Mouse (Mus musculus) heart, adult 2 months (tissue): ENCODE measurements at regions not wholly inside any gene's neighbourhood (a gene's known extent, or its start where the extent isn't known, plus 50 kb on each side); places are given as distances from the start of the nearest gene placed in this dataset.

Source experiments
- DNase-seq, 2 experiments: peaks; one replicate each; pipeline ENCODE4 v3.0.0; 2021
- H3K27ac ChIP-seq: fragments of 200-600 bp; 2 replicates; pipeline ENCODE4 v1.8.1; 2022
- H3K27me3 ChIP-seq: fragments of 200-500 bp; 2 replicates; pipeline ENCODE4 v1.6.1; 2012; ENCODE audit warnings: mild to moderate bottlenecking, low read length, inconsistent platforms, mixed read lengths; ENCODE audit not compliant: control insufficient read depth, insufficient read depth
- H3K36me3 ChIP-seq: fragments of 200-500 bp; 2 replicates; pipeline ENCODE4 v1.6.1; 2012; ENCODE audit warnings: low read length, inconsistent platforms; ENCODE audit not compliant: control insufficient read depth, insufficient read depth
- H3K4me1 ChIP-seq: fragments of 200-500 bp; 2 replicates; pipeline ENCODE4 v1.6.1; 2011; ENCODE audit warnings: low read length; ENCODE audit not compliant: control insufficient read depth, insufficient read depth
- H3K4me3 ChIP-seq: fragments of 200-600 bp; 2 replicates; pipeline ENCODE4 v1.8.1; 2022
- H3K79me2 ChIP-seq: fragments of 200-500 bp; replicated peaks from 2 replicates; pipeline ENCODE4 v1.6.1; 2012; ENCODE audit warnings: mild to moderate bottlenecking, inconsistent platforms, low read length, moderate library complexity, mixed read lengths; ENCODE audit not compliant: control insufficient read depth, insufficient read depth
- H3K9ac ChIP-seq: fragments of 200-500 bp; 2 replicates; pipeline ENCODE4 v1.6.1; 2012; ENCODE audit warnings: low read depth, mild to moderate bottlenecking, control low read depth, inconsistent platforms, low read length, mixed read lengths
- CTCF ChIP-seq: fragments of 200-600 bp; IDR thresholded peaks from 2 replicates; pipeline ENCODE4 v1.8.1; 2022; ENCODE audit warnings: antibody characterized with exemption, mild to moderate bottlenecking, moderate library complexity
- EP300 ChIP-seq: fragments of 200-500 bp; IDR thresholded peaks from 2 replicates; pipeline ENCODE4 v1.6.1; 2011; ENCODE audit warnings: low read depth, low read length, control low read depth; ENCODE audit not compliant: insufficient read depth
- POLR2A ChIP-seq: fragments of 200-500 bp; IDR thresholded peaks from 2 replicates; pipeline ENCODE4 v1.6.1; 2011; ENCODE audit warnings: mild to moderate bottlenecking, low read depth, low read length, control low read depth; ENCODE audit not compliant: insufficient read depth
- WGBS: fragments of 180-500 bp; shearing (Covaris S2); methylation state at CpG from one replicate; pipeline ENCODE4 v1.1.7; 2018; 5-methylcytosine and 5-hydroxymethylcytosine counted together
- intact Hi-C: fragments of 180-260 bp; cut with DNase I; formaldehyde crosslinking; loops from one replicate; pipeline ENCODE4 v1.15.1; 2025

DNA sequence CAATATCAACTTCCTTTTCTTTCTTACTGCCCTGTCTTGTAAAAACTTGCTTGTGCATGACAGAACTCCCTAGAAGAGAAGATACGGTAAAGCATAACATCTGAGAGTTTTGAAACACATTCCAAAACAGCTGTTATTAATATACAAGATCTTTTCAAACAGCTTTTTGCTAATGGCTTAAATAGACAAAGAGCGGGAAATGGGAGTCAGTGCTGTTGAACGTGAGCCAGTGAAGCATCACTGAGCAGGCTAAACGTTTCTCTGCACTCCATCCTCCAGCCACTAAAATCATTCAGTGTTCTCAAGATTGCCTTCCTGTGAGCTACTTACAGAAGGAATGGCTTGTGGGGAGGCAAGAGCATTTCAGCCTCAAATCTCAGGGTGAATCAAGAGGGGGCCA lies 202.0 kb upstream of the Cd180 start:
- H3K4me3 ChIP-seq: no peak overlapping the region
- H3K27ac ChIP-seq: no peak overlapping the region
- no peaks in the 10 kb centered on the region for H3K79me2 ChIP-seq
- TF ChIP-seq CTCF (no peak), POLR2A (no peak), EP300 (no peak)
- WGBS: 50% methylated on average over 4 of the region's 4 CpGs
- intact Hi-C loops: no loop called here
- no peaks in the 10 kb centered on the region for H3K36me3 ChIP-seq
- H3K27me3 ChIP-seq: no peaks in the 10 kb centered on the region
- H3K4me1 ChIP-seq: no peaks in the 10 kb centered on the region
- DNase-seq: no peak
- H3K9ac ChIP-seq: no peak overlapping the region

- H3K4me1 ChIP-seq: no peaks in the 10 kb centered on the region
These were observed 189.0 kb upstream of the Cd180 start for GRCm38 (mm10) chr13:102504157-102504947.

DNA sequence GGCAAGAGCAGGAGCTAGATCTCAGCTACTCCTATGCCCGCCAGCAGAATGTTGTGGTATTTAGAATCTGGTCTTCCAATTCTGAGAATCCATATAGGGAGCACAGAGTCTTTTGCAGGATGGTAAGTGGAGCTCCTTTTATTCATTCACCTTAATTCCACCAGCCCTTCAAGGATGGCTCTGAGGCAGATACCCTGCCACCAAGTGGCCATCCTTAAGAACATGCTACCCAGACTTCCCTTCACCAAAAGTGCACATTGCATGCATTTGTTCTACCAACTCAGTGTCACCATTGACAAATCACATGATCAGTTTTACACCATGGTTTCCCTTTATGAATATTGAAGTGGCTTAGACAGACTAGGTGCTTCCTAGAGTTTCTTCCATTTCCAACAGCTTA lies 186.1 kb upstream of the Cd180 start:
- intact Hi-C loops: loop anchor here (10.0 kb wide), 1 partner anchor 152 kb away; no protein-coding TSS in a partner anchor
- no peaks in the 10 kb centered on the region for H3K4me1 ChIP-seq
- H3K9ac ChIP-seq: no peak overlapping the region
- H3K36me3 ChIP-seq: no peaks in the 10 kb centered on the region
- H3K27me3 ChIP-seq: no peaks in the 10 kb centered on the region
- H3K4me3 ChIP-seq: no peak overlapping the region
- no peaks in the 10 kb centered on the region for H3K79me2 ChIP-seq
- no peak overlapping the region for H3K27ac ChIP-seq
- DNase-seq: no peak
- TF ChIP-seq CTCF (peak; percentile 58), EP300 (no peak)
- WGBS: 79% methylated on average over 1 of the region's 1 CpGs

More at GRCm38 (mm10) chr13:102504157-102504947, 189.0 kb upstream of the Cd180 start:
- no peak for DNase-seq
- H3K4me3 ChIP-seq: no peak overlapping the region
- intact Hi-C loops: loop anchor here (10.0 kb wide), 1 partner anchor 150 kb away; no protein-coding TSS in a partner anchor
- H3K79me2 ChIP-seq: no peaks in the 10 kb centered on the region
- no peak overlapping the region for H3K9ac ChIP-seq
- 51% methylated on average over 10 of the region's 10 CpGs for WGBS
- no peaks in the 10 kb centered on the region for H3K36me3 ChIP-seq
- H3K27ac ChIP-seq: no peak overlapping the region
- no peaks in the 10 kb centered on the region for H3K27me3 ChIP-seq
- TF ChIP-seq CTCF (no peak), EP300 (no peak), POLR2A (no peak)

- Histone ChIP-seq H3K27me3 (no peaks in the 10 kb centered on the region), H3K27ac (no peak overlapping the region), H3K4me3 (no peak overlapping the region), H3K36me3 (no peaks in the 10 kb centered on the region), H3K4me1 (no peaks in the 10 kb centered on the region), H3K79me2 (no peaks in the 10 kb centered on the region), H3K9ac (no peak overlapping the region)
- no peak for DNase-seq
- TF ChIP-seq EP300: no peak
- no peak for TF ChIP-seq POLR2A
- intact Hi-C loops: loop anchor here (10.0 kb wide), 1 partner anchor 153 kb away; no protein-coding TSS in a partner anchor
These were observed 185.4 kb upstream of the Cd180 start for GRCm38 (mm10) chr13:102507916-102508315.

GRCm38 (mm10) chr13:102510733-102511279 lies 182.6 kb upstream of the Cd180 start:
- Histone ChIP-seq H3K36me3 (no peaks in the 10 kb centered on the region), H3K9ac (no peak overlapping the region), H3K27ac (no peak overlapping the region), H3K4me3 (no peak overlapping the region), H3K79me2 (no peaks in the 10 kb centered on the region), H3K4me1 (no peaks in the 10 kb centered on the region), H3K27me3 (no peaks in the 10 kb centered on the region)
- 73% methylated on average over 1 of the region's 1 CpGs for WGBS
- TF ChIP-seq CTCF (no peak), POLR2A (no peak), EP300 (no peak)
- DNase-seq: no peak
- intact Hi-C loops: loop anchor here (10.0 kb wide), 1 partner anchor 134 kb away; no protein-coding TSS in a partner anchor
